Mouse (Mus musculus) ovary, adult 18-20 months (tissue): ENCODE data around the gene Ugt1a7c.

Experiments
- DNase-seq: peaks from one replicate; pipeline ENCODE4 v3.0.0; 2022; ENCODE audit warnings: low spot score, mixed read lengths

Ugt1a7c gene

GRCm38 (mm10) chr1:88197443-88197842, 102.6 kb downstream of the Ugt1a7c start:
- no peak for DNase-seq

- DNase-seq, result no peak
Observed at GRCm38 (mm10) chr1:88199996-88200395, 105.1 kb downstream of the Ugt1a7c start.

GRCm38 (mm10) chr1:88200456-88200855, 105.6 kb downstream of the Ugt1a7c start, which contains the start of gene Ugt1a2:
Gene Ugt1a2, plus strand, starts transcription at chr1:88200601.
- DNase-seq, result no peak

GRCm38 (mm10) chr1:88205294-88205922, 110.5 kb downstream of the Ugt1a7c start, which contains the start of gene Dnajb3:
Gene Dnajb3, minus strand, starts transcription at chr1:88205782.
- no peak for DNase-seq

GRCm38 (mm10) chr1:88206843-88207479, 112.1 kb downstream of the Ugt1a7c start:
- no peak for DNase-seq

- peak; percentile 28 for DNase-seq
Observed at GRCm38 (mm10) chr1:88211812-88212211, 117.0 kb downstream of the Ugt1a7c start, which contains the start of gene Ugt1a1. Gene Ugt1a1, plus strand, starts transcription at chr1:88211959.

GRCm38 (mm10) chr1:88212341-88213045, 117.6 kb downstream of the Ugt1a7c start:
- DNase-seq, result no peak

- DNase-seq, result no peak
Observed at GRCm38 (mm10) chr1:88213061-88213460, 118.2 kb downstream of the Ugt1a7c start.

GRCm38 (mm10) chr1:88213766-88214461, 119.1 kb downstream of the Ugt1a7c start:
- peak; percentile 52 for DNase-seq

- no peak for DNase-seq
Observed at GRCm38 (mm10) chr1:88214462-88214952, 119.6 kb downstream of the Ugt1a7c start.

GRCm38 (mm10) chr1:88215466-88216380, 120.9 kb downstream of the Ugt1a7c start:
- no peak for DNase-seq

- DNase-seq, result no peak
Observed at GRCm38 (mm10) chr1:88216551-88216950, 121.7 kb downstream of the Ugt1a7c start.

- no peak for DNase-seq
Observed at GRCm38 (mm10) chr1:88217144-88217543, 122.3 kb downstream of the Ugt1a7c start.

GRCm38 (mm10) chr1:88217576-88217975, 122.7 kb downstream of the Ugt1a7c start:
- DNase-seq, result no peak

- DNase-seq, result no peak
Observed at GRCm38 (mm10) chr1:88218051-88218450, 123.2 kb downstream of the Ugt1a7c start.

- no peak for DNase-seq
Observed at GRCm38 (mm10) chr1:88218591-88218990, 123.7 kb downstream of the Ugt1a7c start.

- DNase-seq, result no peak
Observed at GRCm38 (mm10) chr1:88219054-88219453, 124.2 kb downstream of the Ugt1a7c start.

- DNase-seq, result no peak
Observed at GRCm38 (mm10) chr1:88220336-88220735, 125.5 kb downstream of the Ugt1a7c start.

- no peak for DNase-seq
Observed at GRCm38 (mm10) chr1:88222216-88222615, 127.4 kb downstream of the Ugt1a7c start.

- DNase-seq, result peak; percentile 6
Observed at GRCm38 (mm10) chr1:88223011-88223515, 128.2 kb downstream of the Ugt1a7c start.

GRCm38 (mm10) chr1:88223591-88223990, 128.7 kb downstream of the Ugt1a7c start:
- peak; percentile 12 for DNase-seq
